Mouse (Mus musculus): ENCODE results near the gene Tmem150a. TPM values are rescaled to one million over a fixed set of nuclear protein-coding genes. Genes with fewer than 3 reads are reported as not detected.
A peak's percentile ranks its signal among the peaks of the same experiment; 100 is the strongest.

Gene Tmem150a
- total RNA-seq, 2 experiments from 2014 or later, result 9.6 to 11.3 TPM

- DNase-seq (ENCODE audit: low spot score in 2 of 2), result no peak
- Histone ChIP-seq H3K4me3 (no peak overlapping the region), H3K27ac (no peak overlapping the region; the same call in 1 of the 2 replicates)
- no peak for TF ChIP-seq CTCF (conservative IDR thresholded peaks at IDR 0.05)
These were observed 2.2 kb downstream of the Tmem150a start for GRCm38 (mm10) chr6:72357164-72358079.

- Histone ChIP-seq H3K27ac (no peak overlapping the region), H3K4me3 (no peak overlapping the region)
- DNase-seq (ENCODE audit: low spot score in 2 of 2), result no peak
- no peak for TF ChIP-seq CTCF (conservative IDR thresholded peaks at IDR 0.05)
These were observed 3.0 kb downstream of the Tmem150a start for GRCm38 (mm10) chr6:72358086-72358764.

GRCm38 (mm10) chr6:72359343-72359742, 4.1 kb downstream of the Tmem150a start:
- H3K27ac ChIP-seq, result no peak overlapping the region
- DNase-seq (ENCODE audit: low spot score in 2 of 2), result no peak
- TF ChIP-seq CTCF (conservative IDR thresholded peaks at IDR 0.05), result no peak
- H3K4me3 ChIP-seq, result no peak overlapping the region

DNA sequence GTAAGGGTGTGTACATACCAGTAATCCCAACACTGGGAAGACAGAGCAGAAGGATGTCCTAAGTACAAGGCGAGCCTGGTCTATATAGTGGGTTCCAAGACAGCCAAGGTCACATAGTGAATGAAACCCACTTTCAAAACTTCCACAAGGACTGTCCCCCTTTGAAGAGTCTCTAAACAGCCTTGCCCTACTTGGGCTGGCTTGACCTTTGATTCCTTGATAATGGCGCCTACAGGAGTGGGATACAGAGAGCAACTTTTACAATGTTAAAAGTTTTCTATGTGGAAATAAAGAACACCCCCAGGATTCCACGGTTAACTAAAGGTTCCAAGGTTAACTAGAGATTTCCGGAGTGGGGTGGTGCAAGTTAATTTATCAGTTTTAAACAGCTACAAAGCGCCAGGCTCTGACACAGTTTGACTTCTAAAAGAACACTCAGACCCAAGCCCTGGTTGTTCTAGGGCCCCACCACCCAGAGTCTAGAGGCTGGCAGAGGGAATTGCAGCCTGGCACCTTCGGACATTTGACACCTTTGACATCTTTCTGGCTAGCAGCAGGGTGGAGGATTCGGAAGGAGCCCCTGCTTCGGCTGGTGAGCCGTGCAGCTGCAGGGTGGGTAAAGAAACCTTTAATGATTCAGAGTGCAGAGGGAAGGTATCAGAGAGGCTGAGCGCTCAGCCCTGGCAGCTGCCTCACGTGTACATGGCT, 4.8 kb downstream of the Tmem150a start:
- no peak overlapping the region for H3K4me3 ChIP-seq
- no peak overlapping the region for H3K27ac ChIP-seq
- no peak for DNase-seq (ENCODE audit: low spot score in 2 of 2)
- 0 out of 2 replicates have a peak, but pooled peaks have one; percentile 11 for TF ChIP-seq CTCF (conservative IDR thresholded peaks at IDR 0.05)

- no peak overlapping the region for H3K4me3 ChIP-seq
- H3K27ac ChIP-seq, result no peak overlapping the region
- TF ChIP-seq CTCF (conservative IDR thresholded peaks at IDR 0.05), result no peak
These were observed 5.3 kb downstream of the Tmem150a start for GRCm38 (mm10) chr6:72360599-72360935.

GRCm38 (mm10) chr6:72361121-72361551, 5.9 kb downstream of the Tmem150a start:
- Histone ChIP-seq H3K4me3 (peak overlapping the region; percentile 82), H3K27ac (peak overlapping the region; percentile 90)
- no peak for TF ChIP-seq CTCF (conservative IDR thresholded peaks at IDR 0.05)
- no peak for DNase-seq (ENCODE audit: low spot score in 2 of 2)

More at GRCm38 (mm10) chr6:72360599-72360935, 5.3 kb downstream of the Tmem150a start:
- no peak for DNase-seq (ENCODE audit: low spot score in 2 of 2)

DNA sequence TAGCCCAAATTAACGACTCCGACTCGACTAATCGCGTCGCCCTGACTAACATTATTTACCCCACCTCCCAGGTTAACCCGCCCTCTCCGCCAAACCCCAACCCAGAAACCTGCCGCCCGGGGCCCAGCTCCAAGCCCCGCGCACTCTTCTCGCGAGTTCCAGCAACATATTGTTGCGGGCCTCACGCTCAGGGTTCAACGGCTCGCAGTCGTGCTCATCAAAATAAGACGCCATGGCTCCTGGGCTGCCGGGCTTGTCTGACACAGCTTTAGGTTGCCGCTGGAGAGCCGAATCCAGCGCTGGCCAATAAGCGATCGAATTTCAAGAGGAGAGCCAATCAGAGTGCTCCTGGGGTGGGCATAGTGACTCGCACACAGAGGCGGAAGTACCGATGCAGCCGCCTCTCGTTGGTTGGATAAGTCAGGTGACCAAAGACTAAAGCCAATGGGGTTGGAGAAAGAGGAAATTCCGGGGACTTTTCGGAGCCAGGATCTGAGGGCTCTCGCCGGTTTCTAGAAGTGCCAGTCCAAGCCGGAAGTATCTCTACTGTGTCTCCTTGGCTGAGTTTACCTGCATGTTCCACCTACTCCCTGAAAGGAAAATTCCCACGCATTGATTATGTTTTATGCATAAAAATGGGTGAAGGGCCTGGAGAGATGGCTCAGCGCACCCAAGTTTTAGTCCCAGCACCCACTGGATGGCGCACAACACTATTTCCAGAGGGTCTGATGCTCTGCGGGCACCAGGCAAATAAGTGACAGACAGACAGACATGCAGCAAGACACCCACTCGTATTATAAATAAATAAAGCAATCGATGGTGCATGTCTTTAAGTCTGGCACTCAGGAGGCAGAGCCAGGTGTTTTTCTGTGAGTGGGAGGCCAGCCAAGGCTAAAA, 7.1 kb downstream of the Tmem150a start:
- H3K27ac ChIP-seq, result peak overlapping the region; percentile 90
- TF ChIP-seq CTCF (conservative IDR thresholded peaks at IDR 0.05), result peak; percentile 67
- DNase-seq (ENCODE audit: low spot score in 2 of 2), result peak; percentile 94 to 98
- peak overlapping the region; percentile 82 for H3K4me3 ChIP-seq

DNA sequence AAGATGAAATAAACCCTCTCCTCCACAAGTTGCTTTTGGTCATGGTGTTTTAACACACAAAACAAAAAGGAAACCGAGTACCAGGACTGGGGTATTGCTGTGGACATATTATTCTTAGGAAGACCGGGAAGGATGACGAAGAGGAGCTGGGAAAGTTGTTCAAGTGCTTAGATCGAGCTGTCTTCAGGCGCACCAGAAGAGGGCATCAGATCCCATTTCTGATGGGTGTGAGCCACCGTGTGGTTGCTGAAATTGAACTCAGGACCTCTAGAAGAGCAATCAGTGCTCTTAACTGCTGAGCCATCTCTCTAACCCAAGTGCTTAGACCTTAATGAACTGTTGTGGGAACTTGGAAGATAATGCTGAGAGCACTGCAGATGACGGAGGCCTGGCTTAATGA, 8.8 kb downstream of the Tmem150a start:
- Histone ChIP-seq H3K4me3 (no peak overlapping the region), H3K27ac (no peak overlapping the region)
- no peak for DNase-seq (ENCODE audit: low spot score in 2 of 2)
- peak; percentile 66 for TF ChIP-seq CTCF (conservative IDR thresholded peaks at IDR 0.05)

GRCm38 (mm10) chr6:72364985-72365384, 9.7 kb downstream of the Tmem150a start:
- Histone ChIP-seq H3K4me3 (no peak overlapping the region), H3K27ac (no peak overlapping the region)
- no peak for DNase-seq (ENCODE audit: low spot score in 2 of 2)
- TF ChIP-seq CTCF (conservative IDR thresholded peaks at IDR 0.05), result no peak

- no peak for DNase-seq (ENCODE audit: low spot score in 2 of 2)
These were observed 11.1 kb downstream of the Tmem150a start for GRCm38 (mm10) chr6:72366304-72366703.

DNA sequence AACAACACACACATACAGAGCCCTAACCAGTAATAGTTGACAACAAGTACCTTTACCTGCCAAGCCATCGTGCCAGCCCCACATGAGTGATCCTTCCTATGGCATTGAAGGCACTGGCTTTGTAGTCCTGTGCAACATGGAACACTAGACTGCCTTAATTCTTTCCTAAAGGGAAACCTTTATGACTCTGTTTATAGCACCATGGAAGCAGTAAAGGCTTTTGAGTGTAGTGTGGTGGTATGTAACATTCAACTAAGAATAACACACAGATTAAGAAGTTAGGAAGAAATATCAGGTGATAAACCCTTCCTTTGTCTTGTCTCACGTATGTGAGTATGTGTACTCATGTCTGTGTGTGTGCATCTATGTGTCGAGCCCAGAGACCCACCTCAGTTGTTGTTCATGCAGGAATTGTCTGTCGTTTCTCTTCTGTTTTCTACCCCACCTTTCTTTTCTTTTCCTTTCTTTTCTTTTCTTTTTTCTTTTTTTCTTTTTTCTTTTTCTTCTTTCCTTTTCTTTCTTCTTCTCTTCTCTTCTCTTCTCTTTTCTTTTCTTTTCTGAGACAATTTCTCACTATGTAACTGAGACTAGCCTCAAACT, 11.7 kb downstream of the Tmem150a start, which contains the start of gene Rnf181:
Rnf181 (minus strand) TSS at position 113 of the 600 bp plus-strand sequence.
- Histone ChIP-seq H3K27ac (no peak within 1 kb of the TSS), H3K4me3 (no peak within 1 kb of the TSS)
- TF ChIP-seq CTCF (conservative IDR thresholded peaks at IDR 0.05), result no peak
- DNase-seq (ENCODE audit: low spot score in 2 of 2), result no peak

More at GRCm38 (mm10) chr6:72366304-72366703, 11.1 kb downstream of the Tmem150a start:
- H3K27ac ChIP-seq, result no peak overlapping the region
- H3K4me3 ChIP-seq, result no peak overlapping the region
- TF ChIP-seq CTCF (conservative IDR thresholded peaks at IDR 0.05), result no peak

Data from layer of hippocampus, adult 2 months (tissue).